Mouse (Mus musculus): ENCODE data around the gene Slain2.

Gene Slain2

GRCm38 (mm10) chr5:72913648-72914557 lies at the start of gene Slain2:
Gene Slain2, plus strand, starts transcription at chr5:72914304.
- peak; percentile 99 for DNase-seq (ENCODE audit: low read depth)

DNA sequence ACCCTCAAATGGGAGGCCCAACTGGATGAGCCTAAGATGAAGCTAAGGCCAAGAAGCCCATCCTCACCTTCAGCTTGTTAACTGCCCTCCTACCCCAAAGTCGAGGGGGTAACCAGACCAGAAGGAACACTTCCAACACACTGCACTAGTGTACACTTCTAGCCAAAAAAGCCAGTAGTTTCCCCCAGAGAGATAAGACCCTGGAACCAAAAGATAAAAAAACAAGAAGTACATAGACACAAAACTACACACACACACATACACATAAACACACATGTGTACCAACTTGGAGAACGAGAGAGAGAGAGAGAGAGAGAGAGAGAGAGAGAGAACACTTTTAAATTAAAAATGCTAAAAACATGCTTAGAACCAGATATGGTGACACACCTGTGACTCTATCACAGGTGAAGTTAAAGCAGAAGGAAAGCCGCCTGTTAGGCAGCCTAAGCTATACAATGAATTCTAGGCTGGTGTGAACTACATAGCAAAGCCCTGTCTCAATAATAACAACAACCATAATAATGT lies 49.4 kb upstream of the Slain2 start:
- no peak for DNase-seq (ENCODE audit: low read depth)

DNA sequence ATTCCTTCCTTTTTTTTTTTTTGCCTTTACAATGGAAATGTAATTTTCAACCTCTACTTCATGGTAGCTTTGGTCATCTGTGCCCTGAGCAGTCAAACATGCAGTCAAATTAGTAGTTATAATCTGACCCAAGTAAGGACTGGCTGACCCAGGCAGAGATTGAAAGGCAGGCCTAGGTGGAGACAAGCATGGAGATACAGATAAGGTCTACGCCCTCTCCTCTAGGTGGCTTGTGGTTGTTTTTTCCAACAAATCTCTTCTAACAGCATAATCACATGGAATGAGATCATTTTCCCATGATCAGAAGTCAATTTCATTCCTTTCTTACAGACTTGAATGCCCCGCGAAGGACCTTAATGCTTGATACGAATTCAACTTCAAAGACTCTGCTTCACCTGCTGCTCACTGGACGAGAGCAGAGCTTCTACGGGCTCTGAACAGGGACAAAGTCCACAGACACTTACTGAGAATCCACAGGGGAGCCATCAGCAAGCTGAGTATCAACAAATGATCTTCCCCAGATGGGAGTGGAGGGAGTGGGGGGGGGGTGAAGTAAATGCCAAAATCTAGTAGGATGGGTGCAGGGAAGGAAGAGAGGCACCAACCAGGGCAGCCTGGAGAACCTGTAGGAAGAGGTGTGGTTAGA lies 47.7 kb upstream of the Slain2 start:
- no peak for DNase-seq (ENCODE audit: low read depth)

DNA sequence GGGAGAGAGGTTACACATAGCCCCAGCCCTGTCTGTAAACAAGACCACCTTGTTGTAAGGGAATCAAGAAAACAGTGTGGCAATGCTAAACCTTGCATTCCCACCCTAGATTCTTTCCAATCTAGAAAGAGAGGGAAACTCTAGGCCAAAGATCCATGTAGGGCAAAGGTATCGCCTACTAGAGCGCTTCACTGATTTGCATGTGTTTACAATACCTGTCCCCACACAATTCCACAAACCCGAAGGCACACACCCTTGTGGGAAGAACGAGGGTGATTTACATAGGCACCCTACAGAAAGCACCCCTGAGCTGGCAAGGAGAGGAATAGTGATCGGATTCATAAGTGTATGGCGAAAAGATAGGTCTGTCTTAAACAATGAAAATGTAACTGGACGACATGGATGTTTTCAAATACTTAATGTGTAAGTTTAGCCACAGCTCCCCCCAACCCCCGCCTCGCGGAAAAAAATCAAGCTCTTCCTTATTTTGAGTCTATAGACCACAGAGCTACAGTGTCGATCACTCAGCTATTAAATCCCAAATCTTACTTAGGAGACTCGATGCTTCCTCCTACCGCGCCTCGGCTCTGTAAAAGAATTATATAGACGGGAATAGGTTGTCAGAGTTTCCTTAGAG lies 47.0 kb upstream of the Slain2 start:
- peak; percentile 21 for DNase-seq (ENCODE audit: low read depth)

GRCm38 (mm10) chr5:72868091-72868875 lies 45.8 kb upstream of the Slain2 start, which contains the start of gene Tec:
Gene Tec, minus strand, starts transcription at chr5:72868483.
- DNase-seq (ENCODE audit: low read depth): peak; percentile 75

- DNase-seq (ENCODE audit: low read depth): peak; percentile 34
Measured at GRCm38 (mm10) chr5:72869779-72870608, 44.1 kb upstream of the Slain2 start.

- peak; percentile 46 for DNase-seq (ENCODE audit: low read depth)
Measured at GRCm38 (mm10) chr5:72871114-72871513, 43.0 kb upstream of the Slain2 start.

DNA sequence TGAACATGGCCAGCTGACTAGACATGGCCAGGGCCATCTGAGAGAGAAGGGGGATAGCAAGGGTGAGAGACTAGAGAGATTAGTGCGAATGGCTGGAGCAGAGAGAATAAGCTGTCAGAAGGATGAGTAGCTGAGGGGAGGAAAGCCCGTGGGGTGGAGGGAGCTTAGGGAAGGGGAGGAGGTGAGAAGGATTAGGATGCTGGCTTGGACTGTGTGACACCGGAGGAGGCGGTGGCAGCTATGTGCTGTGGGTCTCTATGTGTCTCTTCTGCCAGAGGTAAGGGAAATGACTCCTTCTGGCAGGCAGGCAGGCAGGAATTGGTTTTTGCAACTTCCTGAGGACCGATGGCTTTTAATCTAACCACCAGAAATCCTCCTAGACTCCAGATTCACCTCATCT lies 34.4 kb upstream of the Slain2 start:
- no peak for DNase-seq (ENCODE audit: low read depth)

GRCm38 (mm10) chr5:72881748-72882411 lies 32.2 kb upstream of the Slain2 start:
- no peak for DNase-seq (ENCODE audit: low read depth)

DNA sequence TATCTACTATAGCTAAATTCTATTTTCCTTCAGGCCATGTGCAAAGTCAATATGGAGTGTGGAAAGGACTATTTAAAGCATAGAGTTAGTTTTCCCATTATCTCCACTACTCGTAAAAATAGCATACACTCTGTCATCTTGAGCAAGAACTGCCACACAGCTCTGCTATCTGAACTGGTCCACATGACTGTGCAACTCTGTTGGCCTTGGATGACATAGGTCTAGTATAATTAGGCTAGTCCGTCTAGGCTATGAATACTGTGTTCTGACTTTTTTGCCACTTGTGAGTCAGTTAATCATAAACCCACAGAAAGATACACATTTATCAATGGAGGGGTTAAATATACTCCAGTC lies 31.7 kb upstream of the Slain2 start:
- no peak for DNase-seq (ENCODE audit: low read depth)

DNA sequence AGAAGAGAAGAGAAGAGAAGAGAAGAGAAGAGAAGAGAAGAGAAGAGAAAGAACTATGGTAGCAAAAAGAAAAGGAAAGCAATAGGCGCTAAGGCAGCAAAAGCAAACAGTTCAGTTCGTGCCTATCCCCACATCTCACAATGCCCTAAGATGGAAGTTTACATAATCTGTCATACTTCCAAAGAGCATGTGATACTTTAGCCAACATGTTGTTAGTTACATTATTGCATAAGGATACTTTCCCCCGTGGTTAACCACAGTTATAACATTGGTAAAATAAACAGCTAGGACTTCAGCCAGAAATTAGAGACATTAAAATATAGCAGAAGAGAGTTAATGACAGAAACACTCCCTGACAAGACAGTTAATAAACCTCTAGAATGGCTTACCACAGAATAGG lies 30.4 kb upstream of the Slain2 start:
- DNase-seq (ENCODE audit: low read depth): no peak

- no peak for DNase-seq (ENCODE audit: low read depth)
Measured at GRCm38 (mm10) chr5:72886458-72887222, 27.5 kb upstream of the Slain2 start.

- no peak for DNase-seq (ENCODE audit: low read depth)
Measured at GRCm38 (mm10) chr5:72888260-72888659, 25.8 kb upstream of the Slain2 start.

DNA sequence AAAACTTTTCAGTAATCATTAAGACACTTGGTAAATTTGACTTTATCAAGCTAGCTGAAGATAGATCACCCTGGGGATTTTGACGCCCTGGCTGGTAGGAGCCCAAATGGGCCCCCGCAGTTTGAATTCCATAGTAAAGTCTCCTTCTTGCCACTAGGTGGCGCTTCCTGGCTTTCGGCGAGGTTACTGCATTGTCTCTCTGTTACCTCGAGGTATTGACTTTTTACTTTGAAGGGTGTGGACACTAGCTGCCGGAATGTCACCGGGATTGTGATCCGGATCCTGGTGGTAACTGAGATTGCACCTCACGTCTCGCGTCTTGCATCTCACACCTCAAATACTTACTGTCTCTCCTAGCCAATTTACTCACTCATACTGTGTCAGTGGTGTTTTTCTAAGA lies 22.6 kb upstream of the Slain2 start:
- DNase-seq (ENCODE audit: low read depth): peak; percentile 78

DNA sequence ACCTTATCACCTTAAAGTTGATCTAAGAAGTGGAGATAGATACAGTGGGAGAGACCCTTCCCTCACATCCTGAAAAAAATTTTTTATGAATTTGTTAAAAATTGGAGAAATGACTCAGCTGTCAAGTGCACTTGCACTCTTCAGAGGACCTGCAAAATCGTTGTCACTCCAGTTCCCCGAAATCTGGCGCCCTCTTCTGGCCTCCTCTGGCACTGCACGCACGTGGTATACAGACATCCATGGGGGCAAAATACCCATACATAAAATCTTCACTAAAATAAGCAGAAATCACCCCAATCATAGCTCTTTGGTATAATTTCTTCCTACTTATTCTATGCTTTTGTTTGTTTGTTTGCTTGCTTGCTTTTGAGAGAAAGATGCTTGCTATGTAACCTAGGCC lies 20.1 kb upstream of the Slain2 start:
- DNase-seq (ENCODE audit: low read depth): peak; percentile 61

- DNase-seq (ENCODE audit: low read depth): no peak
Measured at GRCm38 (mm10) chr5:72895261-72895660, 18.8 kb upstream of the Slain2 start.

- DNase-seq (ENCODE audit: low read depth): no peak
Measured at GRCm38 (mm10) chr5:72896478-72897279, 17.4 kb upstream of the Slain2 start.

- DNase-seq (ENCODE audit: low read depth): no peak
Measured at GRCm38 (mm10) chr5:72897998-72898397, 16.1 kb upstream of the Slain2 start.

DNA sequence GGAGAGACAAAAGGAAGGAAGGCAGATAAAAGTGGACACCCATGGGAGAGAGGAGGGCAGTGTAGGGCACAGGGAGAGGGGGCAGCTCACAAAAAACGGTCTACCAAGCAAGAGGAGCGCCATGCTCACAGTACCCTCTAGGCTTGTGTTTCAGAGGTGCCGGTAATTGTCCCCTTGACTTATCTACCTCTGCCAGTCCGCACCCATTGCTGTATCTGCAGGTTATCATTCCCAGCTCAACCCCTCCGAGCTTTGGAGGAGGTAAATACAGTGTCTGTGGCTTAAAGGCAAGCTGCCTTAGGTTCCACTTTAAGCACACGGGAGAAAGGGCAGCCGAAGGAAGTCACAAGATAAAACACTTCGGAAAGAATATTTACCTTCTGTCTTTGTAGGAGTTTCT lies 14.8 kb upstream of the Slain2 start:
- no peak for DNase-seq (ENCODE audit: low read depth)
